Mouse (Mus musculus): ENCODE results near the gene Igsf10.

DNA sequence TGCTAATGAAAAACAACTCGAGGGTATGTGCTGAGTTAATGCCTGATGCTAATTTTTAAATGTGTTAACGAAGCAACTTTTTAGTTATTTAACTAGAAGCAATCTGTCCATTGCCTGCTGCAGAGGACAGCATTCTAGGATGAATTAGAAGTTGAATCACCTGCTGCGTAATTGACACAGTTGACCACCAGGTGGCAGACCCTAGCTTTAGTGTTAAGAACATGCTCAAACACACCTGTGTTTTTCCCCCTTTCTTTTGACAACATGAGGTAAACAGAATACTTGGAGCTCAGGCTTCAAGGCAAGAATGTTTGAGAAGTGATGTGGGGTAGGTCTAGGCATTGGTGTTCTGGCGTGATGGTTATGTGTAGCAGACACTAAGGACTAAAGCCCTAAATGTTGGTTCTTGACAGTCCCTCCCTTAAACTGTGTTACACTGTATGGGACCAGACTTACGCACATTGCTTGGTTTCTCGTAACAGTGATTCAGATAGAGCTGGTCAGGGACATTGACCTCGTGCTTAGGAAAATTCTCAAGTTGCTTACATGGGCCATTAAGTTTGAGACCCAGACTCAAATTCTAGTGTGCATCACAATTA, 22.8 kb downstream of the Igsf10 start:
- TF ChIP-seq CTCF (IDR thresholded peaks at IDR 0.05; ENCODE audit: control insufficient read depth, insufficient read depth, insufficient read length) (no peak), FOSL1 (IDR thresholded peaks at IDR 0.05; ENCODE audit: insufficient read depth, low read length, poor library complexity, severe bottlenecking) (no peak), CEBPB (IDR thresholded peaks at IDR 0.05; ENCODE audit: low read depth) (no peak), USF1 (IDR thresholded peaks at IDR 0.05; ENCODE audit: low read depth) (no peak), MAX (IDR thresholded peaks at IDR 0.05) (no peak)

All from C2C12 (cell line).